Mouse (Mus musculus): ENCODE measurements around the gene Gm4513. TPM values are rescaled to one million over a fixed set of nuclear protein-coding genes. Genes with fewer than 3 reads are reported as not detected.
"Not testable (repeated sequence)": the region's sequence is repeated elsewhere in the genome, so short reads cannot be mapped to it uniquely, and the experiment has no call there.

Gene Gm4513
- not detected in 2 replicates for polyA plus RNA-seq (2015; fragmentation: Nextera tagmentation; extraction: Ambion mirVana)

- not testable (repeated sequence) for H3K9me3 ChIP-seq; ATAC-seq (ENCODE audit: low read depth); H3K27ac ChIP-seq (replicated peaks); H3K4me3 ChIP-seq; H3K9ac ChIP-seq; H3K4me2 ChIP-seq; H3K36me3 ChIP-seq; H3K4me1 ChIP-seq (replicated peaks); H3K27me3 ChIP-seq
- WGBS: 84% methylated on average over 3 of the region's 5 CpGs
Measured at GRCm38 (mm10) chr7:20598921-20599320, at the start of gene Gm4513. Gene Gm4513, minus strand, starts transcription at chr7:20599021.

GRCm38 (mm10) chr7:20576141-20576540, 22.7 kb downstream of the Gm4513 start, which contains the start of gene Gm4141:
Gene Gm4141, minus strand, starts transcription at chr7:20576241.
- WGBS: no CpG with 5 or more reads among the region's 3 CpGs
- not testable (repeated sequence) for H3K27me3 ChIP-seq; H3K4me2 ChIP-seq; H3K4me3 ChIP-seq; H3K9me3 ChIP-seq; H3K36me3 ChIP-seq; H3K9ac ChIP-seq; H3K27ac ChIP-seq (replicated peaks); H3K4me1 ChIP-seq (replicated peaks); ATAC-seq (ENCODE audit: low read depth)

- ATAC-seq (ENCODE audit: low read depth); H3K4me2 ChIP-seq; H3K4me1 ChIP-seq (replicated peaks); H3K36me3 ChIP-seq; H3K27ac ChIP-seq (replicated peaks); H3K4me3 ChIP-seq; H3K9me3 ChIP-seq; H3K27me3 ChIP-seq; H3K9ac ChIP-seq: not testable (repeated sequence)
- WGBS: no CpG with 5 or more reads among the region's 1 CpGs
Measured at GRCm38 (mm10) chr7:20545657-20546056, 53.2 kb downstream of the Gm4513 start, which contains the start of gene Gm5726. Gene Gm5726, minus strand, starts transcription at chr7:20545757.

Other genes with a start within 250 kb of the Gm4513 start
- not detected in 2 replicates for gene Gm5728, start 223.6 kb downstream of the Gm4513 start, polyA plus RNA-seq (2015; fragmentation: Nextera tagmentation; extraction: Ambion mirVana)
- gene Vmn1r100, start 181.1 kb downstream of the Gm4513 start, polyA plus RNA-seq (2015; fragmentation: Nextera tagmentation; extraction: Ambion mirVana): not detected in 2 replicates
- not detected in 2 replicates for gene Vmn1r101, start 156.4 kb downstream of the Gm4513 start, polyA plus RNA-seq (2015; fragmentation: Nextera tagmentation; extraction: Ambion mirVana)
- not detected in 2 replicates for gene Gm10670, start 124.1 kb downstream of the Gm4513 start, polyA plus RNA-seq (2015; fragmentation: Nextera tagmentation; extraction: Ambion mirVana)
- gene Vmn1r103, start 88.5 kb downstream of the Gm4513 start, polyA plus RNA-seq (2015; fragmentation: Nextera tagmentation; extraction: Ambion mirVana): not detected in 2 replicates
- not detected in 2 replicates for gene Vmn1r104, start 65.2 kb downstream of the Gm4513 start, polyA plus RNA-seq (2015; fragmentation: Nextera tagmentation; extraction: Ambion mirVana)
- gene Gm5726, start 53.3 kb downstream of the Gm4513 start, polyA plus RNA-seq (2015; fragmentation: Nextera tagmentation; extraction: Ambion mirVana): not detected in 2 replicates
- not detected in 2 replicates for gene Gm4141, start 22.8 kb downstream of the Gm4513 start, polyA plus RNA-seq (2015; fragmentation: Nextera tagmentation; extraction: Ambion mirVana)
- not detected in 2 replicates for gene Vmn1r107, start 69.9 kb upstream of the Gm4513 start, polyA plus RNA-seq (2015; fragmentation: Nextera tagmentation; extraction: Ambion mirVana)
- not detected in 2 replicates for gene Vmn1r111, start 104.2 kb upstream of the Gm4513 start, polyA plus RNA-seq (2015; fragmentation: Nextera tagmentation; extraction: Ambion mirVana)
- gene Gm10668, start 131.6 kb upstream of the Gm4513 start, polyA plus RNA-seq (2015; fragmentation: Nextera tagmentation; extraction: Ambion mirVana): not detected in 2 replicates
- not detected in 2 replicates for gene Vmn1r112, start 172.2 kb upstream of the Gm4513 start, polyA plus RNA-seq (2015; fragmentation: Nextera tagmentation; extraction: Ambion mirVana)
- not detected in 2 replicates for gene Vmn1r113, start 188.3 kb upstream of the Gm4513 start, polyA plus RNA-seq (2015; fragmentation: Nextera tagmentation; extraction: Ambion mirVana)
- not detected in 2 replicates for gene Vmn1r114, start 213.2 kb upstream of the Gm4513 start, polyA plus RNA-seq (2015; fragmentation: Nextera tagmentation; extraction: Ambion mirVana)
- gene Vmn1r115, start 246.0 kb upstream of the Gm4513 start, polyA plus RNA-seq (2015; fragmentation: Nextera tagmentation; extraction: Ambion mirVana): not detected in 2 replicates